Mouse (Mus musculus) yolk sac, embryonic 10.5 days (tissue): ENCODE measurements around the gene Dnm1.
"Not testable (repeated sequence)": the region's sequence is repeated elsewhere in the genome, so short reads cannot be mapped to it uniquely, and the experiment has no call there.

Experiments used
- DNase-seq: peaks from one replicate; pipeline ENCODE4 v3.0.0-alpha.2; 2017; ENCODE audit warnings: low spot score

The Dnm1 gene

GRCm38 (mm10) chr2:32311443-32312317, 41.5 kb downstream of the Dnm1 start:
- no peak for DNase-seq

GRCm38 (mm10) chr2:32310096-32310845, 42.9 kb downstream of the Dnm1 start:
- no peak for DNase-seq

GRCm38 (mm10) chr2:32308870-32309568, 44.1 kb downstream of the Dnm1 start:
- DNase-seq = no peak

GRCm38 (mm10) chr2:32307941-32308760, 45.0 kb downstream of the Dnm1 start:
- peak; percentile 30 for DNase-seq

GRCm38 (mm10) chr2:32307247-32307798, 45.8 kb downstream of the Dnm1 start:
- DNase-seq = no peak

GRCm38 (mm10) chr2:32306176-32306575, 47.0 kb downstream of the Dnm1 start:
- DNase-seq = no peak

GRCm38 (mm10) chr2:32305668-32306067, 47.5 kb downstream of the Dnm1 start:
- no peak for DNase-seq

GRCm38 (mm10) chr2:32304145-32304832, 48.8 kb downstream of the Dnm1 start:
- peak; percentile 58 for DNase-seq

GRCm38 (mm10) chr2:32302952-32303351, 50.2 kb downstream of the Dnm1 start:
- DNase-seq = no peak

- no peak for DNase-seq
These were observed 53.7 kb downstream of the Dnm1 start for GRCm38 (mm10) chr2:32299469-32299868.

- not testable (repeated sequence) for DNase-seq
These were observed 57.3 kb downstream of the Dnm1 start for GRCm38 (mm10) chr2:32295842-32296241.

GRCm38 (mm10) chr2:32295285-32295684, 57.9 kb downstream of the Dnm1 start:
- DNase-seq = no peak

GRCm38 (mm10) chr2:32294348-32294747, 58.8 kb downstream of the Dnm1 start:
- DNase-seq = no peak

GRCm38 (mm10) chr2:32289578-32289977, 63.6 kb downstream of the Dnm1 start:
- DNase-seq = no peak

GRCm38 (mm10) chr2:32288371-32288931, 64.7 kb downstream of the Dnm1 start:
- no peak for DNase-seq

GRCm38 (mm10) chr2:32287923-32288367, 65.2 kb downstream of the Dnm1 start, which contains the start of gene Swi5:
TSS of gene Swi5 (minus strand) at chr2:32288075.
- peak; percentile 99 for DNase-seq

- DNase-seq = no peak
These were observed 65.8 kb downstream of the Dnm1 start, which contains the start of gene Golga2 for GRCm38 (mm10) chr2:32287334-32287840. TSS of gene Golga2 (plus strand) at chr2:32287384.

- DNase-seq = no peak
These were observed 69.2 kb downstream of the Dnm1 start for GRCm38 (mm10) chr2:32283986-32284385.

GRCm38 (mm10) chr2:32282727-32283126, 70.4 kb downstream of the Dnm1 start:
- peak; percentile 13 for DNase-seq

GRCm38 (mm10) chr2:32282289-32282688, 70.8 kb downstream of the Dnm1 start:
- DNase-seq = no peak
